Mouse (Mus musculus): ENCODE results near the gene Dhx38. TPM values are rescaled to one million over a fixed set of nuclear protein-coding genes. Genes with fewer than 3 reads are reported as not detected.

Dhx38 gene
- polyA plus RNA-seq, 1 experiment, result 19.3 TPM

- H3K27me3 ChIP-seq (ENCODE audit: control insufficient read depth, insufficient read depth, insufficient read length), result peaks cover 15% of the 10 kb centered on the region
- H3K4me2 ChIP-seq (ENCODE audit: low read depth), result no peak overlapping the region
- no peak overlapping the region for H3ac ChIP-seq (ENCODE audit: control insufficient read depth, insufficient read length)
- no peaks in the 10 kb centered on the region for H3K79me2 ChIP-seq (ENCODE audit: control insufficient read depth, insufficient read depth)
- H3K36me3 ChIP-seq (ENCODE audit: control insufficient read depth, insufficient read depth), result no peaks in the 10 kb centered on the region
- TF ChIP-seq REST (IDR thresholded peaks at IDR 0.05; ENCODE audit: insufficient read depth, insufficient read length), result no peak
- H3K4me3 ChIP-seq, result no peak overlapping the region
Observed at GRCm38 (mm10) chr8:109505560-109505959, 60.1 kb downstream of the Dhx38 start.

- TF ChIP-seq TCF12 (IDR thresholded peaks at IDR 0.05; ENCODE audit: insufficient read depth, poor library complexity, severe bottlenecking), result no peak
- no peak for TF ChIP-seq USF1 (IDR thresholded peaks at IDR 0.05; ENCODE audit: low read depth)
- TF ChIP-seq SRF (IDR thresholded peaks at IDR 0.05; ENCODE audit: control insufficient read depth, insufficient read length, low read depth), result no peak
- TF ChIP-seq REST (IDR thresholded peaks at IDR 0.05; ENCODE audit: insufficient read depth, insufficient read length), result no peak
- TF ChIP-seq TCF3 (IDR thresholded peaks at IDR 0.05; ENCODE audit: insufficient read length, low read depth), result no peak
- no peak for TF ChIP-seq POLR2AphosphoS2 (IDR thresholded peaks at IDR 0.05; ENCODE audit: insufficient read length, low read depth)
- TF ChIP-seq CEBPB (IDR thresholded peaks at IDR 0.05; ENCODE audit: insufficient read depth, poor library complexity, severe bottlenecking), result no peak
- no peak for TF ChIP-seq MYOD1 (IDR thresholded peaks at IDR 0.05; ENCODE audit: control insufficient read depth in 1 of 3, insufficient read length in 2 of 3, low read depth in 2 of 3)
- no peak for TF ChIP-seq POLR2A (IDR thresholded peaks at IDR 0.05; ENCODE audit: insufficient read length, low read depth)
- TF ChIP-seq MYOG (IDR thresholded peaks at IDR 0.05; ENCODE audit: control insufficient read depth in 1 of 3, insufficient read depth in 1 of 3, insufficient read length in 2 of 3, low read depth in 2 of 3), result no peak
- TF ChIP-seq MAX (IDR thresholded peaks at IDR 0.05; ENCODE audit: low read depth), result no peak
- no peak for TF ChIP-seq E2F4 (IDR thresholded peaks at IDR 0.05; ENCODE audit: insufficient read depth)
- Histone ChIP-seq H3K79me2 (ENCODE audit: control insufficient read depth, insufficient read depth) (no peaks in the 10 kb centered on the region), H3K4me3 (no peak overlapping the region), H3K4me2 (ENCODE audit: low read depth) (no peak overlapping the region), H3ac (ENCODE audit: control insufficient read depth, insufficient read length) (no peak overlapping the region), H3K27me3 (ENCODE audit: control insufficient read depth, insufficient read depth, insufficient read length) (peaks cover 4% of the 10 kb centered on the region), H3K36me3 (ENCODE audit: control insufficient read depth, insufficient read depth) (no peaks in the 10 kb centered on the region)
Observed at GRCm38 (mm10) chr8:109503566-109503965, 62.1 kb downstream of the Dhx38 start.

GRCm38 (mm10) chr8:109499009-109499717 lies 66.5 kb downstream of the Dhx38 start:
- no peak for TF ChIP-seq MYOD1 (IDR thresholded peaks at IDR 0.05; ENCODE audit: control insufficient read depth in 1 of 3, insufficient read length in 2 of 3, low read depth in 2 of 3)
- TF ChIP-seq USF1 (IDR thresholded peaks at IDR 0.05; ENCODE audit: low read depth), result no peak
- no peak for TF ChIP-seq E2F4 (IDR thresholded peaks at IDR 0.05; ENCODE audit: insufficient read depth)
- TF ChIP-seq POLR2AphosphoS2 (IDR thresholded peaks at IDR 0.05; ENCODE audit: insufficient read length, low read depth), result no peak
- no peak for TF ChIP-seq TCF3 (IDR thresholded peaks at IDR 0.05; ENCODE audit: insufficient read length, low read depth)
- no peak for TF ChIP-seq SRF (IDR thresholded peaks at IDR 0.05; ENCODE audit: control insufficient read depth, insufficient read length, low read depth)
- no peak for TF ChIP-seq CEBPB (IDR thresholded peaks at IDR 0.05; ENCODE audit: insufficient read depth, poor library complexity, severe bottlenecking)
- no peak for TF ChIP-seq POLR2A (IDR thresholded peaks at IDR 0.05; ENCODE audit: insufficient read length, low read depth)
- no peak for TF ChIP-seq TCF12 (IDR thresholded peaks at IDR 0.05; ENCODE audit: insufficient read depth, poor library complexity, severe bottlenecking)
- TF ChIP-seq REST (IDR thresholded peaks at IDR 0.05; ENCODE audit: insufficient read depth, insufficient read length), result no peak
- TF ChIP-seq MAX (IDR thresholded peaks at IDR 0.05; ENCODE audit: low read depth), result no peak
- TF ChIP-seq MYOG (IDR thresholded peaks at IDR 0.05; ENCODE audit: control insufficient read depth in 1 of 3, insufficient read depth in 1 of 3, insufficient read length in 2 of 3, low read depth in 2 of 3), result no peak
- Histone ChIP-seq H3K27me3 (ENCODE audit: control insufficient read depth, insufficient read depth, insufficient read length) (no peaks in the 10 kb centered on the region), H3K79me2 (ENCODE audit: control insufficient read depth, insufficient read depth) (no peaks in the 10 kb centered on the region), H3K36me3 (ENCODE audit: control insufficient read depth, insufficient read depth) (no peaks in the 10 kb centered on the region), H3ac (ENCODE audit: control insufficient read depth, insufficient read length) (no peak overlapping the region), H3K4me2 (ENCODE audit: low read depth) (no peak overlapping the region), H3K4me3 (no peak overlapping the region)

Other genes with a start within 250 kb of the Dhx38 start
- gene Pmfbp1, start 71.8 kb downstream of the Dhx38 start, polyA plus RNA-seq (2012; fragmentation: generic; extraction: Trizol), result not detected
- 6.9 TPM for gene Txnl4b, start within 50 bp of the Dhx38 start, polyA plus RNA-seq (2012; fragmentation: generic; extraction: Trizol)
- not detected for gene Hp, start 13.3 kb upstream of the Dhx38 start, polyA plus RNA-seq (2012; fragmentation: generic; extraction: Trizol)
- gene Dhodh, start 42.8 kb upstream of the Dhx38 start, polyA plus RNA-seq (2012; fragmentation: generic; extraction: Trizol), result 16.7 TPM
- gene Pkd1l3, start 48.7 kb upstream of the Dhx38 start, polyA plus RNA-seq (2012; fragmentation: generic; extraction: Trizol), result 0.14 TPM
- gene Ist1, start 127.4 kb upstream of the Dhx38 start, polyA plus RNA-seq (2012; fragmentation: generic; extraction: Trizol), result 44.1 TPM
- 10.7 TPM for gene Zfp821, start 139.7 kb upstream of the Dhx38 start, polyA plus RNA-seq (2012; fragmentation: generic; extraction: Trizol)
- gene Atxn1l, start 171.9 kb upstream of the Dhx38 start, polyA plus RNA-seq (2012; fragmentation: generic; extraction: Trizol), result 11.0 TPM
- gene Ap1g1, start 212.7 kb upstream of the Dhx38 start, polyA plus RNA-seq (2012; fragmentation: generic; extraction: Trizol), result 21.1 TPM